22 mouse cellular contexts compared by ENCODE assay signal in the genomic region with DNA sequence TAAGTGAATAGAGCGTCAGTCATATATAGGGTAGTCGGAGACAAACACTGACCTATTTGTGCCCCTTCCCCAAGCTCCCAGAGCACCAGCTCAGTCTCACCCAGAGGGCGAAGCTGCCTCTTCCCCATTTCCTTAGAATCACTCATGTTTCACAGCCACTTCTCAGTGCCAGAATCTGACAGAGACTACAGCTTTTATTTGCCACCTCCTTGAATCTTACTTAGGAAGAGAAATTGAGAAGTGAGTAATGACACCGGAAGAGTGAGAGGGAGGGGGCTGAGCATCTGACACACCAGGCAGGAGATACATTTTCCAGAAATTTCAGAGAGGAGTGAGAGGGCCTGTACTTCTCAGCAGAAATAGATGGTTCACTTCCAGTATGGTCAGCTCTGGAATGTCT. TPM values are rescaled to one million over a fixed set of nuclear protein-coding genes. Genes with fewer than 3 reads are reported as not detected.
DNase-seq lines count a peak whose midpoint lies in the region; ATAC-seq lines count a peak whose summit lies in the region.
"Had no signal": no experiment of that assay in that cellular context is flagged by ENCODE, and none has a peak within 500 bp of the region (broad histone marks: within the 10 kb centered on the region; RNA-seq: fewer than 3 reads in every experiment).

A gene (minus strand): TSS at position 224 of the 400 bp plus-strand sequence.

- no peak within 1 kb of the TSS for H3K4me3 ChIP-seq in heart, embryonic 12.5 days
- H3K4me3 ChIP-seq in hindbrain, embryonic 13.5 days: no peak within 1 kb of the TSS
- H3K4me3 ChIP-seq: embryonic facial prominence, embryonic 10.5 days; forebrain, embryonic 13.5 days; heart, embryonic 13.5 days had no signal

- no peak within 1 kb of the TSS for H3K9ac ChIP-seq in heart, embryonic 12.5 days
- no peak within 1 kb of the TSS for H3K9ac ChIP-seq in hindbrain, embryonic 13.5 days
- H3K9ac ChIP-seq: forebrain, embryonic 13.5 days; forebrain, postnatal 0 days; heart, embryonic 13.5 days had no signal

- ATAC-seq in heart, embryonic 12.5 days (ENCODE audit: insufficient number of reproducible peaks, low FRiP score): no peak
- ATAC-seq in granulocyte monocyte progenitor cell, adult 5-6 weeks (replicated peaks; ENCODE audit: poor library complexity, severe bottlenecking): peak; percentile 48
- ATAC-seq in neutrophil, adult 5-6 weeks (ENCODE audit: extremely low read depth, insufficient number of reproducible peaks, low FRiP score, poor library complexity, severe bottlenecking): no peak
- no peak for ATAC-seq in hindbrain, embryonic 13.5 days (ENCODE audit: low FRiP score)
- ATAC-seq: forebrain, embryonic 13.5 days; forebrain, postnatal 0 days; hindbrain, embryonic 16.5 days; inflammation-experienced regulatory T-cells, adult 6 months had no signal

- peak; percentile 85 for DNase-seq in heart, adult 11 months
- no peak for DNase-seq in gastrocnemius, postnatal 25 days
- no peak for DNase-seq in cerebellum, adult 9-11 months
- DNase-seq: adrenal gland, postnatal 14 days; cerebellum, adult 2 months; cerebellum, postnatal 25 days; forebrain, postnatal 0 days; heart, postnatal 36 days had no signal

- no peaks in the 10 kb centered on the region for H3K27me3 ChIP-seq in heart, embryonic 12.5 days (replicated peaks)
- no peaks in the 10 kb centered on the region for H3K27me3 ChIP-seq in hindbrain, embryonic 13.5 days
- H3K27me3 ChIP-seq: forebrain, embryonic 13.5 days; heart, embryonic 13.5 days had no signal

- peaks cover 19% of the 10 kb centered on the region for H3K9me3 ChIP-seq in heart, embryonic 12.5 days (replicated peaks)
- peaks cover 4% of the 10 kb centered on the region; the same call in 1 of the 2 replicates for H3K9me3 ChIP-seq in hindbrain, embryonic 13.5 days

- H3K4me1 ChIP-seq in heart, embryonic 12.5 days (replicated peaks): no peaks in the 10 kb centered on the region
- H3K4me1 ChIP-seq in hindbrain, embryonic 13.5 days (replicated peaks): no peaks in the 10 kb centered on the region
- H3K4me1 ChIP-seq: embryonic facial prominence, embryonic 10.5 days; forebrain, embryonic 13.5 days; heart, embryonic 13.5 days had no signal

- no peaks in the 10 kb centered on the region for H3K36me3 ChIP-seq in heart, embryonic 12.5 days
- H3K36me3 ChIP-seq in hindbrain, embryonic 13.5 days: no peaks in the 10 kb centered on the region
- H3K36me3 ChIP-seq: embryonic facial prominence, embryonic 10.5 days; heart, embryonic 13.5 days had no signal

- H3K4me2 ChIP-seq in heart, embryonic 12.5 days: no peak within 1 kb of the TSS
- no peak within 1 kb of the TSS for H3K4me2 ChIP-seq in hindbrain, embryonic 13.5 days
- H3K4me2 ChIP-seq: forebrain, embryonic 13.5 days; heart, embryonic 13.5 days had no signal

- no peak within 1 kb of the TSS for H3K27ac ChIP-seq in heart, embryonic 12.5 days (ENCODE audit: poor library complexity, severe bottlenecking)
- no peak within 1 kb of the TSS for H3K27ac ChIP-seq in hindbrain, embryonic 13.5 days
- H3K27ac ChIP-seq: embryonic facial prominence, embryonic 10.5 days; forebrain, embryonic 13.5 days; heart, embryonic 13.5 days had no signal

- WGBS in heart, embryonic 12.5 days: 72% methylated on average over 4 of the region's 4 CpGs
- WGBS in hindbrain, embryonic 13.5 days: 89% methylated on average over 4 of the region's 4 CpGs

RNA-seq across cellular contexts. Expression of the gene that starts here (rescaled TPM):
- not detected in 2 replicates for polyA plus RNA-seq in heart, embryonic 12.5 days (2016; fragmentation: Nextera tagmentation; extraction: Ambion mirVana)
- total RNA-seq in granulocyte monocyte progenitor cell, adult 5-6 weeks (2014; fragmentation: Nextera tagmentation): 2.2 TPM in 1 of 2 replicates, not detected in the other
- total RNA-seq in granulocyte monocyte progenitor cell, adult 5-6 weeks (2017): 1.1 and 3.8 TPM in 2 replicates
- total RNA-seq in neutrophil, adult 5-6 weeks (2017): 11.6 and 15.5 TPM in 2 replicates
- total RNA-seq in gastrocnemius, postnatal 25 days (2021): not detected
- not detected in 2 replicates for polyA plus RNA-seq in hindbrain, embryonic 13.5 days (2015; fragmentation: Nextera tagmentation; extraction: Ambion mirVana)
- total RNA-seq: forebrain, postnatal 0 days; gastrocnemius, postnatal 4 days; MEL had no signal
- polyA plus RNA-seq: C2C12; embryonic facial prominence, embryonic 10.5 days; forebrain, embryonic 13.5 days; heart, embryonic 13.5 days; heart, postnatal 0 days; hindbrain, embryonic 11.5 days; hindbrain, embryonic 16.5 days had no signal
